Mouse (Mus musculus) bone marrow, adult 2 months (tissue): ENCODE data around the gene Grifin. TPM values are rescaled to one million over a fixed set of nuclear protein-coding genes. Genes with fewer than 3 reads are reported as not detected.

Experiments
- H3K27ac ChIP-seq: fragments of 200-500 bp; 2 replicates; pipeline ENCODE4 v1.5.1; 2012; ENCODE audit warnings: low read depth, mild to moderate bottlenecking, control low read depth, inconsistent platforms, low read length; ENCODE audit not compliant: control insufficient read depth, poor library complexity, insufficient read depth
- H3K4me1 ChIP-seq: fragments of 200-500 bp; 2 replicates; pipeline ENCODE4 v1.6.1; 2011; ENCODE audit warnings: low read length; ENCODE audit not compliant: control insufficient read depth, insufficient read depth
- H3K4me3 ChIP-seq: fragments of 200-500 bp; replicated peaks from 2 replicates; pipeline ENCODE3; 2011; ENCODE audit warnings: mild to moderate bottlenecking, low read depth, low read length, control low read depth; ENCODE audit not compliant: control insufficient read depth
- CTCF ChIP-seq: fragments of 200-500 bp; IDR thresholded peaks from 2 replicates; pipeline ENCODE4 v1.5.1; 2011; ENCODE audit warnings: low read length, control low read depth; ENCODE audit not compliant: control insufficient read depth, insufficient read depth
- POLR2A ChIP-seq: fragments of 200-500 bp; IDR thresholded peaks from 2 replicates; pipeline ENCODE4 v1.6.1; 2011; ENCODE audit warnings: low read depth, mild to moderate bottlenecking, control low read depth, low read length, borderline replicate concordance; ENCODE audit not compliant: control insufficient read depth
- WGBS: fragments of 180-500 bp; shearing (Covaris S2); methylation state at CpG from one replicate; pipeline ENCODE4 v1.1.7; 2018; 5-methylcytosine and 5-hydroxymethylcytosine counted together
- polyA plus RNA-seq: library from polyadenylated mRNA; stranded (reverse); fragments of >200 nt; gene quantifications from 2 replicates; pipeline ENCODE4 v1.2.4, GENCODE M21; 2011; ENCODE audit warnings: low replicate concordance; ENCODE audit not compliant: missing spikeins, insufficient read depth, insufficient read length

Gene Grifin
- polyA plus RNA-seq, 1 experiment: not detected

- TF ChIP-seq CTCF: no peak
- no peak for TF ChIP-seq POLR2A
- Histone ChIP-seq H3K27ac (peak overlapping the region; percentile 95), H3K4me3 (no peak overlapping the region), H3K4me1 (peaks cover 8% of the 10 kb centered on the region)
- 42% methylated on average over 4 of the region's 4 CpGs for WGBS
Observed at GRCm38 (mm10) chr5:140597787-140598186, 32.9 kb upstream of the Grifin start.

DNA sequence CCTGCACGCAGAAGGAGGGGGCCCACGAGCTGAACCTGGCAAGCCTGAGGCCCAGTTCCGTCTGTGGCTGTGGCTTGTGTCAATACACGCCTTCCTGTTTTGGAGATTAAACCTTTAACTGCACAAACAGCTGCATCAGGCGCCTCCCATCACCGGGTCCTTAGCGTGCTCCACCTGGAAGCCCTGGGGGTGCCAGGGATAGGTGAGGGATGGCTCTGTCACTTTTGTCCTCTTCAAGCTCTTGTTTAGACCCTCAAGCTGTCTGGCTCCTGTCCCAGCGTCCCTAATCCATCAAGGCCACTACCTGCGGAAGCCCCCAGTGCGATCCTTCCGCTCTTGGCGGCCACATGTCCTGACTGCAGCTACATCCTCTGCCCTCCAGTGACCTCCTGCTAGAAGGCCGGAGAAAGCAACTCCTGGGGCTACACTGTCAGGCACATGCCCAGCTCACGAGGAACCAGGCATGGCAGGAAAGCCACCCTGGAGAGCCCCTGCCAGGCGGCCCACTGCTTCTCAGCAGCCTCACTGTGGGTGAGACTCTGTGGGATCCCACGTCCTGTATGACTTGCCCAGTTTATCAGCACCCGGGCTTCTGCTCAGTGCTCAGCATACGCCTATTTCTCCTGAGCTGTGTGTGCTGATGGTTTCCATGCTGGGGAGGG, 32.2 kb upstream of the Grifin start:
- Histone ChIP-seq H3K4me3 (peak overlapping the region; percentile 11), H3K4me1 (peaks cover 8% of the 10 kb centered on the region), H3K27ac (peak overlapping the region; percentile 95)
- TF ChIP-seq CTCF (no peak), POLR2A (no peak)
- 1% methylated on average over 18 of the region's 18 CpGs for WGBS

GRCm38 (mm10) chr5:140596426-140596825, 31.6 kb upstream of the Grifin start:
- Histone ChIP-seq H3K4me1 (peaks cover 8% of the 10 kb centered on the region), H3K27ac (peak overlapping the region; percentile 95), H3K4me3 (peak overlapping the region; percentile 27)
- TF ChIP-seq POLR2A (peak; percentile 24; the same call in 1 of the 2 replicates), CTCF (no peak)
- 15% methylated on average over 3 of the region's 3 CpGs for WGBS

DNA sequence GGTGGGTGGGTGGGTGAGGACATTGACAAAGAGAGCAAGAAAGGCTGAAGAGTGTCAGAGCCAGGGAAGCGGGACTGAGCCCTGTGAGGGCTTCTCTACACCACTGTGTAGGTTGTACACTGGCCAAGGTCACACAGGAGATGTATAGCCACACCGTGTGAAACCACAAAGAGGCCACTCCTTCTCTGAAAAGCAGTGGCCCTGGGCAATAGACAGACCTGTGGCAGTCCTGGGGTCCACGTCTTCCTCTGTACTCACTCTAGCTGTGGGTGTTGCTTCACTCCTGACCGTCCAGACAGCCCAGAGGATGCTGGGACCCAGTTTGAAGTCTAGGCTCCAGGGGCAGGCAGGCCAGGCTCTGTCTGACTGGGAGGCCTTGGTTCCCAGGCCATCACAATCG, 30.0 kb upstream of the Grifin start:
- H3K4me3 ChIP-seq: no peak overlapping the region
- TF ChIP-seq POLR2A (no peak), CTCF (no peak)
- peaks cover 8% of the 10 kb centered on the region for H3K4me1 ChIP-seq
- WGBS: 49% methylated on average over 5 of the region's 5 CpGs
- H3K27ac ChIP-seq: peak overlapping the region; percentile 27

DNA sequence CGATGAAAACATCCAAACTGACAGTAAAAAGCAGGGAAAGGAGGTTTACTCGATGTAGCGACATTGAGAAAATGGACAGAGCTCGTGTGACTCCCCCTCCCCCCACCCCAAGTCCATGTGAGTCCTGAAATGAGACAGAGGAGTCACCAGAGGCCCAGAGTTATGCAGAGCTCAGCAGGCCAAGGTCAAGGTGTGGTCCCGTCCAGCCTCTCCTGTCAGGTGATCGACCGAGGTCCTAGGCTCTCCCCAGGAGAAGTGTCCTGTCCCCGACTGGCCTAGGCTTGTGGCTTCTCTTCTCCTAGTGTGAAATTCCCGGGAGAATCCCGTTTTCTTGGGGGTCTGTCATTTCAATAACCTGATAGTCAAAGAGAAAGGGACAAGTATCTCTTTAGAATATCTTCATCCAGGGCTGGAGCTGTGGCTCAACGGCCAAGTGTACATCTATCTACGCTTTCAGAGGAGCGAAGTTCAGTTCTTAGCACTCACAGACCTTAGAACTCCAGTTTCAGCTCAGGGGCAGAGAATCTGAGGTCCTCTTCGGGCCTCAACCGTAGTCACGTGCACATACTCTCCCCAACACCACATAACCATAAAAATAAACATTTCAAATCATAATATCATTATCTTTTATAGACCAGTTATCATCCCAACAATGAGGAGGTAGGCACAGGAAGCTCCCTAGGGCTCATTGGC, 24.4 kb upstream of the Grifin start:
- Histone ChIP-seq H3K4me1 (peaks cover 2% of the 10 kb centered on the region; the same call in 1 of the 2 replicates), H3K4me3 (no peak overlapping the region), H3K27ac (no peak overlapping the region)
- TF ChIP-seq CTCF (no peak), POLR2A (no peak)
- 83% methylated on average over 16 of the region's 16 CpGs for WGBS

- TF ChIP-seq CTCF (no peak), POLR2A (no peak)
- H3K4me3 ChIP-seq: no peak overlapping the region
- no peak overlapping the region for H3K27ac ChIP-seq
- H3K4me1 ChIP-seq: no peaks in the 10 kb centered on the region; the same call in 1 of the 2 replicates
- WGBS: 74% methylated on average over 6 of the region's 6 CpGs
Observed at GRCm38 (mm10) chr5:140583732-140584368, 19.0 kb upstream of the Grifin start.

GRCm38 (mm10) chr5:140582995-140583731, 18.3 kb upstream of the Grifin start:
- TF ChIP-seq CTCF (no peak), POLR2A (no peak)
- no peak overlapping the region for H3K4me3 ChIP-seq
- H3K27ac ChIP-seq: no peak overlapping the region
- H3K4me1 ChIP-seq: no peaks in the 10 kb centered on the region; the same call in 1 of the 2 replicates
- WGBS: 63% methylated on average over 8 of the region's 8 CpGs

DNA sequence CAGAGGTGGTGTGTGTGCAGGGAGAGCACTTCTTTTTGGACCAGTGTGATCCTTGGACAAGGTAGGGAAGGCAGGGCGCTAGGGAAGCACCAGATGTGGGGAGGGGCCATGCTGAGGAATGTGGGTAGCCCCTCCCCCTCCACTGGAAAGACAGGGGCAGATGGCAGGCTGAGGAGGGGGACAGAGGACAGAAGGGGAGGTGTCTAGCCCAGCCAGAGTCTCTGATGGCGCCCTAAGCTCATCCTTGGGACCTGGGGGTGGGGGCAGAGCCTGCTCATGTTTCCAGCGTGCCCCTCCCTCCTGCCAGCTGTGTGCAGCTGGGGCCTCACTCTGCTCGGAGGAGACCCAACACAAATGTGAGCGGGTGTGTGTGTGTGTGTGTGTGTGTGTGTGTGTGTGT, 16.7 kb upstream of the Grifin start:
- no peak overlapping the region for H3K4me3 ChIP-seq
- no peak overlapping the region for H3K27ac ChIP-seq
- WGBS: 65% methylated on average over 5 of the region's 5 CpGs
- no peaks in the 10 kb centered on the region; the same call in 1 of the 2 replicates for H3K4me1 ChIP-seq
- TF ChIP-seq POLR2A (no peak), CTCF (no peak)
